Mouse (Mus musculus): Measurements from ENCODE around the gene Gm13277. TPM values are rescaled to one million over a fixed set of nuclear protein-coding genes. Genes with fewer than 3 reads are reported as not detected.

The Gm13277 gene
- not detected in 2 replicates for polyA plus RNA-seq (2012; rRNA removed)

DNA sequence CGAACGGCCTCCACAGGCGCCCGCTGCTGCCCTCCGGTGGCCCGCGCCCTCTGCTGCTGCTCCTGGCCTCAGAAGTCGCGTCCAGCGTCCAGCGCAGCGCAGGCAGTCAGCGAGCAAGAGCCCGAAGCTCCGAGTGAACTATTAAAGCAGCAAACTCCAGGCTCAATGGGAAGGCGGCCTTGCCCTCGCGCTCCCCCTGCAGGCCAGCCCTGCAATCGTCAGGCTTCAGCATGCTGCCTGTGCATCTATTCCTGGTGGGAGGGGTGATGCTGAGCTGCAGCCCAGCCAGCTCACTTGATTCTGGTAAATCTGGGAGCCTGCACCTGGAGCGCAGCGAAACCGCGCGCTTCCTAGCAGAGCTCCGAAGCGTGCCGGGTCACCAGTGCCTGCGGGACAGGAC, at the start of gene Gm13277:
Gene Gm13277 (plus strand): TSS at position 231 of the 400 bp plus-strand sequence.

GRCm38 (mm10) chr4:88754818-88755340, 33.6 kb upstream of the Gm13277 start, which contains the start of gene Gm13271:
Gene Gm13271 (plus strand): TSS chr4:88754868.

GRCm38 (mm10) chr4:88759610-88760268, 28.7 kb upstream of the Gm13277 start, which contains the start of gene Gm13283:
Gene Gm13283 (plus strand): TSS chr4:88760119.

GRCm38 (mm10) chr4:88773534-88773933, 14.9 kb upstream of the Gm13277 start, which contains the start of gene Gm13290:
Gene Gm13290 (plus strand): TSS chr4:88773834.

DNA sequence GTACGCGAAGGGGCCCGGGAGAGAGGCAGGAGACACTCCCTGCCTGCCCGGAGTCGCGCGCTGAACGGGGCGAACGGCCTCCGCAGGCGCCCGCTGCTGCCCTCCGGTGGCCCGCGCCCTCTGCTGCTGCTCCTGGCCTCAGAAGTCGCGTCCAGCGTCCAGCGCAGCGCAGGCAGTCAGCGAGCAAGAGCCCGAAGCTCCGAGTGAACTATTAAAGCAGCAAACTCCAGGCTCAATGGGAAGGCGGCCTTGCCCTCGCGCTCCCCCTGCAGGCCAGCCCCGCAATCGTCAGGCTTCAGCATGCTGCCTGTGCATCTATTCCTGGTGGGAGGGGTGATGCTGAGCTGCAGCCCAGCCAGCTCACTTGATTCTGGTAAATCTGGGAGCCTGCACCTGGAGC, 11.8 kb upstream of the Gm13277 start, which contains the start of gene Gm13289:
Gene Gm13289 (plus strand): TSS at position 301 of the 400 bp plus-strand sequence.

DNA sequence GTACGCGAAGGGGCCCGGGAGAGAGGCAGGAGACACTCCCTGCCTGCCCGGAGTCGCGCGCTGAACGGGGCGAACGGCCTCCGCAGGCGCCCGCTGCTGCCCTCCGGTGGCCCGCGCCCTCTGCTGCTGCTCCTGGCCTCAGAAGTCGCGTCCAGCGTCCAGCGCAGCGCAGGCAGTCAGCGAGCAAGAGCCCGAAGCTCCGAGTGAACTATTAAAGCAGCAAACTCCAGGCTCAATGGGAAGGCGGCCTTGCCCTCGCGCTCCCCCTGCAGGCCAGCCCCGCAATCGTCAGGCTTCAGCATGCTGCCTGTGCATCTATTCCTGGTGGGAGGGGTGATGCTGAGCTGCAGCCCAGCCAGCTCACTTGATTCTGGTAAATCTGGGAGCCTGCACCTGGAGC, 8.9 kb upstream of the Gm13277 start, which contains the start of gene Gm13272:
Gene Gm13272 (plus strand): TSS at position 301 of the 400 bp plus-strand sequence.

DNA sequence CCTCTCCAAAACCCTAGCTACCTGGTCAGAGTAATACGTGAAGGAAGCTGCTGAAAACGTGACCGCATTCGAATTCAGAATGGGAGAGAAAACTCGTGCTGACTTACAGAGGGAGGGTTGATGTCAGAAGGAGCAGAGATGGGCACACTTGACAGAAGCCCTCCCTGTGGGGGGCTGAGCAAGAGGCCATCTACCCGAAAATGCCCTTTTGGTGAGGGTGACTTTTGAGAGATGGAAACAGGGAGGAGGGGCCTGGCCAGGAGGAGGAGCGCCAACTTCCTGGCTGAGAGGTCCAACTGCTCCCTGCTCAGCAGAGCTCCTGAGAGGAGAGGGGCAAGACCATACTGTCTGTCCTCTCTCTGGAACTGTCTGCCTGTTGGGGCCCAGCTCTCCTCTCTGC, 6.6 kb upstream of the Gm13277 start, which contains the start of gene Ifnz:
Gene Ifnz (plus strand): TSS at position 301 of the 400 bp plus-strand sequence.

DNA sequence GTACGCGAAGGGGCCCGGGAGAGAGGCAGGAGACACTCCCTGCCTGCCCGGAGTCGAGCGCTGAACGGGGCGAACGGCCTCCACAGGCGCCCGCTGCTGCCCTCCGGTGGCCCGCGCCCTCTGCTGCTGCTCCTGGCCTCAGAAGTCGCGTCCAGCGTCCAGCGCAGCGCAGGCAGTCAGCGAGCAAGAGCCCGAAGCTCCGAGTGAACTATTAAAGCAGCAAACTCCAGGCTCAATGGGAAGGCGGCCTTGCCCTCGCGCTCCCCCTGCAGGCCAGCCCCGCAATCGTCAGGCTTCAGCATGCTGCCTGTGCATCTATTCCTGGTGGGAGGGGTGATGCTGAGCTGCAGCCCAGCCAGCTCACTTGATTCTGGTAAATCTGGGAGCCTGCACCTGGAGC, 3.0 kb upstream of the Gm13277 start, which contains the start of gene Gm13276:
Gene Gm13276 (plus strand): TSS at position 301 of the 400 bp plus-strand sequence.

DNA sequence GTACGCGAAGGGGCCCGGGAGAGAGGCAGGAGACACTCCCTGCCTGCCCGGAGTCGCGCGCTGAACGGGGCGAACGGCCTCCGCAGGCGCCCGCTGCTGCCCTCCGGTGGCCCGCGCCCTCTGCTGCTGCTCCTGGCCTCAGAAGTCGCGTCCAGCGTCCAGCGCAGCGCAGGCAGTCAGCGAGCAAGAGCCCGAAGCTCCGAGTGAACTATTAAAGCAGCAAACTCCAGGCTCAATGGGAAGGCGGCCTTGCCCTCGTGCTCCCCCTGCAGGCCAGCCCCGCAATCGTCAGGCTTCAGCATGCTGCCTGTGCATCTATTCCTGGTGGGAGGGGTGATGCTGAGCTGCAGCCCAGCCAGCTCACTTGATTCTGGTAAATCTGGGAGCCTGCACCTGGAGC, 2.8 kb downstream of the Gm13277 start, which contains the start of gene Gm13278:
Gene Gm13278 (plus strand): TSS at position 301 of the 400 bp plus-strand sequence.

GRCm38 (mm10) chr4:88793936-88794675, 5.7 kb downstream of the Gm13277 start, which contains the start of gene Gm13275:
Gene Gm13275 (plus strand): TSS chr4:88794487.

GRCm38 (mm10) chr4:88797097-88797496, 8.7 kb downstream of the Gm13277 start, which contains the start of gene Gm13279:
Gene Gm13279 (plus strand): TSS chr4:88797397.

GRCm38 (mm10) chr4:88799365-88799764, 10.9 kb downstream of the Gm13277 start, which contains the start of gene Gm13285:
Gene Gm13285 (plus strand): TSS chr4:88799665.

GRCm38 (mm10) chr4:88802954-88803353, 14.5 kb downstream of the Gm13277 start, which contains the start of gene Gm13287:
Gene Gm13287 (plus strand): TSS chr4:88803254.

GRCm38 (mm10) chr4:88805231-88805630, 16.8 kb downstream of the Gm13277 start, which contains the start of gene Gm13288:
Gene Gm13288 (plus strand): TSS chr4:88805531.

DNA sequence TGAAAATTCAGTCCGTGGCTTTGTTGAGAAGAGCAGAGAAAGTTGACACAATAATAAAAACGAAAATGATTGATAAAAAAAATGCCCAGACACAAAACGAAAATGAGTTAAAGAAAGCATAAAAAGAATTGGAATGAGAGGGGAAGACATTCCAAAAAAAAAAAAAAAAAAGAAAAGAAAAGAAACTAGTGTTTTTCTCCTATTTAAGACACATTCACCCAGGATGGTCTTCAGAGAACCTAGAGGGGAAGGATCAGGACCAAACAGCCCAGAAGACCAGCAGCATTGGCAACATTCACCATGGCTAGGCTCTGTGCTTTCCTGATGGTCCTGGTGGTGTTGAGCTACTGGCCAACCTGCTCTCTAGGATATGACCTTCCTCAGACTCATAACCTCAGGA, 27.5 kb downstream of the Gm13277 start, which contains the start of gene Ifna7:
Gene Ifna7 (plus strand): TSS at position 301 of the 400 bp plus-strand sequence.

GRCm38 (mm10) chr4:88819659-88820058, 31.2 kb downstream of the Gm13277 start, which contains the start of gene Ifna11:
Gene Ifna11 (plus strand): TSS chr4:88819959.

DNA sequence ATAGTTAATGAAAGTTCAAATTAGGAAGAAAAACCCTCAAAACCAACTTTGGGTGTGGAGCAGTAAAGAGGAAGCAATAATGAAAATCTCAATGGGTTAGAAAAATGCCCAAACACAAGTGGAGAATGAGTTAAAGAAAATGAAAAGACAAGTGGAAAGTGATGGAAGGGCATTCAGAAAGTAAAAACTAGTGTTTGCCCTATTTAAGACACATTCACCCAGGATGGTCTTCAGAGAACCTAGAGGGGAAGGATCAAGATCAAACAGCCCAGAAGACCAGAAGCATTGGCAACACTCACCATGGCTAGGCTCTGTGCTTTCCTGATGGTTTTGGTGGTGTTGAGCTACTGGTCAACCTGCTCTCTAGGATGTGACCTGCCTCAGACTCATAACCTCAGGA, 38.7 kb downstream of the Gm13277 start, which contains the start of gene Ifna6:
Gene Ifna6 (plus strand): TSS at position 301 of the 400 bp plus-strand sequence.

DNA sequence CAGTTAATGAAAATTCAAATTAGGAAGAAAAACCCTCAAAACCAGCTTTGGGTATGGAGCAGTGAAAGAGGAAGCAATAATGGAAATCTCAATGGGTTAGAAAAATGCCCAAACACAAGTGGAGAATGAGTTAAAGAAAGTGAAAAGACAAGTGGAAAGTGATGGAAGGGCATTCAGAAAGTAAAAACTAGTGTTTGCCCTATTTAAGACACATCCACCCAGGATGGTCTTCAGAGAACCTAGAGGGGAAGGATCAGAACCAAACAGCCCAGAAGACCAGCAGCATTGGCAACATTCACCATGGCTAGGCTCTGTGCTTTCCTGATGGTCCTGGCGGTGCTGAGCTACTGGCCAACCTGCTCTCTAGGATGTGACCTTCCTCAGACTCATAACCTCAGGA, 46.8 kb downstream of the Gm13277 start, which contains the start of gene Ifna5:
Gene Ifna5 (plus strand): TSS at position 301 of the 400 bp plus-strand sequence.

